ENCODE assay signal across 20 mouse cellular contexts in genomic region chr12:28693738-28694137, GRCm38 (mm10).
"Had no signal": no experiment of that assay in that cellular context is flagged by ENCODE, and none has a peak within 500 bp of the region (broad histone marks: within the 10 kb centered on the region; RNA-seq: fewer than 3 reads in every experiment).

No protein-coding gene starts in this region.

- DNase-seq: gastrocnemius, postnatal 14 days; gastrocnemius, postnatal 36 days; heart, adult 11 months; heart, adult 2 months; heart, postnatal 14 days; heart, postnatal 36 days; kidney, adult 11 months; kidney, postnatal 14 days; left cerebral cortex, postnatal 4 days had no signal

- ATAC-seq: hindbrain, postnatal 0 days; intestine, embryonic 16.5 days had no signal

- H3K27ac ChIP-seq: heart, adult 2 months; heart, embryonic 13.5 days; heart, embryonic 15.5 days; hindbrain, embryonic 13.5 days; hindbrain, embryonic 15.5 days; hindbrain, postnatal 0 days; kidney, embryonic 15.5 days; kidney, postnatal 0 days; limb, embryonic 13.5 days; limb, embryonic 15.5 days had no signal

- H3K9ac ChIP-seq: heart, embryonic 13.5 days; heart, embryonic 15.5 days; hindbrain, embryonic 13.5 days; hindbrain, embryonic 15.5 days; kidney, embryonic 15.5 days; limb, embryonic 13.5 days; limb, embryonic 15.5 days had no signal

- H3K27me3 ChIP-seq: heart, embryonic 15.5 days; hindbrain, embryonic 13.5 days; hindbrain, embryonic 15.5 days; kidney, embryonic 15.5 days; limb, embryonic 13.5 days; limb, embryonic 15.5 days had no signal

- H3K4me2 ChIP-seq: heart, embryonic 11.5 days; heart, embryonic 13.5 days; heart, embryonic 15.5 days; hindbrain, embryonic 13.5 days; hindbrain, embryonic 15.5 days; kidney, embryonic 15.5 days; limb, embryonic 13.5 days; limb, embryonic 15.5 days had no signal

- H3K4me3 ChIP-seq: heart, adult 2 months; heart, embryonic 13.5 days; heart, embryonic 15.5 days; hindbrain, embryonic 13.5 days; hindbrain, embryonic 15.5 days; kidney, embryonic 15.5 days; limb, embryonic 13.5 days; limb, embryonic 15.5 days had no signal

- H3K4me1 ChIP-seq: hindbrain, embryonic 15.5 days; limb, embryonic 13.5 days; limb, embryonic 15.5 days had no signal

- H3K9me3 ChIP-seq: heart, embryonic 13.5 days; heart, embryonic 15.5 days; hindbrain, embryonic 13.5 days; hindbrain, embryonic 15.5 days; kidney, embryonic 15.5 days; limb, embryonic 13.5 days; limb, embryonic 15.5 days had no signal
